Mouse (Mus musculus): Measurements from ENCODE around the gene C2cd4d. TPM values are rescaled to one million over a fixed set of nuclear protein-coding genes. Genes with fewer than 3 reads are reported as not detected.

The C2cd4d gene
- polyA plus RNA-seq, 1 experiment = 0.42 TPM

Other genes with a start within 250 kb of the C2cd4d start
- gene Gm10696, start 184.2 kb upstream of the C2cd4d start, polyA plus RNA-seq (2012; rRNA removed) = not detected in 2 replicates
- gene Gm5286, start 165.7 kb upstream of the C2cd4d start, polyA plus RNA-seq (2012; rRNA removed) = not detected in 2 replicates
- not detected in 2 replicates for gene Gm4778, start 98.4 kb upstream of the C2cd4d start, polyA plus RNA-seq (2012; rRNA removed)
- gene Them4, start 52.3 kb upstream of the C2cd4d start, polyA plus RNA-seq (2012; rRNA removed) = 4.8 and 6.8 TPM in 2 replicates
- 0.09 and 0.16 TPM in 2 replicates for gene Them5, start 20.3 kb upstream of the C2cd4d start, polyA plus RNA-seq (2012; rRNA removed)
- gene Rorc, start 10.4 kb downstream of the C2cd4d start, polyA plus RNA-seq (2012; rRNA removed) = 13.6 and 18.5 TPM in 2 replicates
- gene Lingo4, start 36.1 kb downstream of the C2cd4d start, polyA plus RNA-seq (2012; rRNA removed) = 0.04 and 0.19 TPM in 2 replicates
- gene Tdrkh, start 50.8 kb downstream of the C2cd4d start, polyA plus RNA-seq (2012; rRNA removed) = 1.3 and 2.0 TPM in 2 replicates
- gene Mrpl9, start 80.9 kb downstream of the C2cd4d start, polyA plus RNA-seq (2012; rRNA removed) = 28.0 and 29.0 TPM in 2 replicates
- 28.5 and 31.4 TPM in 2 replicates for gene Oaz3, start 81.5 kb downstream of the C2cd4d start, polyA plus RNA-seq (2012; rRNA removed)
- 0.09 and 0.49 TPM in 2 replicates for gene Celf3, start 115.9 kb downstream of the C2cd4d start, polyA plus RNA-seq (2012; rRNA removed)
- 0.69 and 1.7 TPM in 2 replicates for gene Riiad1, start 117.9 kb downstream of the C2cd4d start, polyA plus RNA-seq (2012; rRNA removed)
- 7.9 and 10.0 TPM in 2 replicates for gene Snx27, start 220.3 kb downstream of the C2cd4d start, polyA plus RNA-seq (2012; rRNA removed)

Measured in gonadal fat pad, adult 2 months (tissue).